Mouse (Mus musculus) embryonic facial prominence, embryonic 11.5 days (tissue): ENCODE data around the gene C330021F23Rik. TPM values are rescaled to one million over a fixed set of nuclear protein-coding genes. Genes with fewer than 3 reads are reported as not detected.

Experiments
- ATAC-seq: fragments of 200-750 bp; cut with Nextera tagmentation; replicated peaks from 2 replicates; pipeline ENCODE4 v1.8.0; 2017; ENCODE audit warnings: low read depth; ENCODE audit not compliant: insufficient number of reproducible peaks, low FRiP score, low TSS enrichment
- DNase-seq: peaks from one replicate; pipeline ENCODE4 v3.0.0-alpha.2; 2015; ENCODE audit warnings: low spot score
- H3K27ac ChIP-seq: fragments of 300-500 bp; sonication (generic); replicated peaks from 2 replicates; pipeline ENCODE4 v1.5.1; 2014; ENCODE audit warnings: mild to moderate bottlenecking, low read depth, low read length, control low read depth
- H3K27me3 ChIP-seq: fragments of 300-500 bp; sonication (generic); 2 replicates; pipeline ENCODE4 v1.6.1; 2014; ENCODE audit warnings: mild to moderate bottlenecking, low read length, moderate library complexity, mixed read lengths; ENCODE audit not compliant: control insufficient read depth, insufficient read depth
- H3K36me3 ChIP-seq: fragments of 300-500 bp; sonication (generic); replicated peaks from 2 replicates; pipeline ENCODE4 v1.6.1; 2014; ENCODE audit warnings: low read depth, mild to moderate bottlenecking, low read length, moderate library complexity, mixed read lengths; ENCODE audit not compliant: control insufficient read depth, insufficient read depth
- H3K4me1 ChIP-seq: fragments of 300-500 bp; sonication (generic); 2 replicates; pipeline ENCODE4 v1.6.1; 2014; ENCODE audit warnings: low read length, mixed read lengths; ENCODE audit not compliant: control insufficient read depth, insufficient read depth
- H3K4me2 ChIP-seq: fragments of 300-500 bp; sonication (generic); 2 replicates; pipeline ENCODE4 v1.6.1; 2014; ENCODE audit warnings: low read depth, mild to moderate bottlenecking, control low read depth, low read length, moderate library complexity
- H3K4me3 ChIP-seq: fragments of 300-500 bp; sonication (generic); 2 replicates; pipeline ENCODE4 v1.5.1; 2014; ENCODE audit warnings: low read depth, low read length, control low read depth
- H3K9ac ChIP-seq: fragments of 300-500 bp; sonication (generic); replicated peaks from 2 replicates; pipeline ENCODE4 v1.6.1; 2014; ENCODE audit warnings: mild to moderate bottlenecking, control low read depth, low read length
- H3K9me3 ChIP-seq: fragments of 300-500 bp; sonication (generic); replicated peaks from 2 replicates; pipeline ENCODE4 v1.6.1; 2016; ENCODE audit warnings: mild to moderate bottlenecking, low read length, inconsistent platforms, mixed read lengths; ENCODE audit not compliant: control insufficient read depth
- WGBS: fragments of 180-500 bp; shearing (Covaris S2); extraction: QIAGEN DNeasy Blood & Tissue Kit; methylation state at CpG from one replicate; pipeline ENCODE4 v1.1.7; 2014; 5-methylcytosine and 5-hydroxymethylcytosine counted together
- polyA plus RNA-seq: library from polyadenylated mRNA; unstranded; fragments of >200 nt; fragmentation: Nextera tagmentation; extraction: Ambion mirVana; gene quantifications from 2 replicates; pipeline ENCODE4 v1.2.1, GENCODE M21; 2014

Gene C330021F23Rik
- 2.5 and 5.4 TPM in 2 replicates for polyA plus RNA-seq

- Histone ChIP-seq H3K9me3 (no peaks in the 10 kb centered on the region), H3K27me3 (no peaks in the 10 kb centered on the region), H3K27ac (no peak within 1 kb of the TSS), H3K9ac (peak within 1 kb of the TSS; percentile 41), H3K4me1 (no peaks in the 10 kb centered on the region), H3K4me3 (peak within 1 kb of the TSS; percentile 9), H3K36me3 (no peaks in the 10 kb centered on the region), H3K4me2 (peak within 1 kb of the TSS; percentile 32)
- peak; percentile 67; the same call in 1 of the 2 replicates for ATAC-seq
- peak; percentile 60 for DNase-seq
- WGBS: 2% methylated on average over 12 of the region's 12 CpGs
Observed at GRCm38 (mm10) chr8:3567641-3568371, at the start of gene C330021F23Rik. TSS of gene C330021F23Rik (plus strand) at chr8:3567990.

GRCm38 (mm10) chr8:3522007-3522697 lies 45.6 kb upstream of the C330021F23Rik start:
- H3K27me3 ChIP-seq: no peaks in the 10 kb centered on the region
- H3K9ac ChIP-seq: no peak overlapping the region
- no peaks in the 10 kb centered on the region; the same call in 1 of the 2 replicates for H3K36me3 ChIP-seq
- H3K27ac ChIP-seq: no peak overlapping the region
- ATAC-seq (no peak), DNase-seq (no peak)
- no peak overlapping the region for H3K4me2 ChIP-seq
- H3K4me3 ChIP-seq: no peak overlapping the region
- WGBS: 88% methylated on average over 13 of the region's 13 CpGs
- no peaks in the 10 kb centered on the region for H3K4me1 ChIP-seq
- H3K9me3 ChIP-seq: no peaks in the 10 kb centered on the region

GRCm38 (mm10) chr8:3530816-3531215 lies 37.0 kb upstream of the C330021F23Rik start:
- 88% methylated on average over 5 of the region's 5 CpGs for WGBS
- H3K9ac ChIP-seq: no peak overlapping the region
- ATAC-seq: no peak

GRCm38 (mm10) chr8:3531936-3532335 lies 35.9 kb upstream of the C330021F23Rik start:
- no peak for DNase-seq
- Histone ChIP-seq H3K36me3 (peaks cover 2% of the 10 kb centered on the region; the same call in 1 of the 2 replicates), H3K9me3 (no peaks in the 10 kb centered on the region), H3K4me1 (no peaks in the 10 kb centered on the region), H3K27ac (no peak overlapping the region), H3K9ac (no peak overlapping the region), H3K4me2 (no peak overlapping the region), H3K4me3 (no peak overlapping the region), H3K27me3 (no peaks in the 10 kb centered on the region)
- WGBS: 95% methylated on average over 18 of the region's 18 CpGs
- no peak for ATAC-seq

More at GRCm38 (mm10) chr8:3530816-3531215, 37.0 kb upstream of the C330021F23Rik start:
- Histone ChIP-seq H3K9me3 (no peaks in the 10 kb centered on the region), H3K36me3 (peaks cover 2% of the 10 kb centered on the region; the same call in 1 of the 2 replicates), H3K4me3 (no peak overlapping the region), H3K4me2 (no peak overlapping the region), H3K27ac (no peak overlapping the region), H3K4me1 (no peaks in the 10 kb centered on the region), H3K27me3 (no peaks in the 10 kb centered on the region)
- DNase-seq: no peak

GRCm38 (mm10) chr8:3536053-3536841 lies 31.5 kb upstream of the C330021F23Rik start:
- no peak overlapping the region for H3K27ac ChIP-seq
- WGBS: 60% methylated on average over 15 of the region's 15 CpGs
- H3K4me2 ChIP-seq: no peak overlapping the region
- H3K4me3 ChIP-seq: no peak overlapping the region
- H3K27me3 ChIP-seq: no peaks in the 10 kb centered on the region
- no peaks in the 10 kb centered on the region for H3K4me1 ChIP-seq
- H3K9me3 ChIP-seq: no peaks in the 10 kb centered on the region
- DNase-seq (no peak), ATAC-seq (no peak)
- H3K36me3 ChIP-seq: peaks cover 2% of the 10 kb centered on the region; the same call in 1 of the 2 replicates
- H3K9ac ChIP-seq: no peak overlapping the region

- H3K9me3 ChIP-seq: no peaks in the 10 kb centered on the region
- ATAC-seq (no peak), DNase-seq (no peak)
- H3K27me3 ChIP-seq: no peaks in the 10 kb centered on the region
- no peak overlapping the region for H3K4me3 ChIP-seq
- 93% methylated on average over 9 of the region's 9 CpGs for WGBS
- no peak overlapping the region; the same call in 1 of the 2 replicates for H3K9ac ChIP-seq
- H3K36me3 ChIP-seq: peaks cover 1% of the 10 kb centered on the region; the same call in 1 of the 2 replicates
- H3K4me2 ChIP-seq: no peak overlapping the region
- no peaks in the 10 kb centered on the region for H3K4me1 ChIP-seq
- no peak overlapping the region for H3K27ac ChIP-seq
Observed at GRCm38 (mm10) chr8:3536940-3537339, 30.9 kb upstream of the C330021F23Rik start.

- H3K4me2 ChIP-seq: no peak overlapping the region
- H3K4me1 ChIP-seq: no peaks in the 10 kb centered on the region
- no peaks in the 10 kb centered on the region for H3K9me3 ChIP-seq
- H3K4me3 ChIP-seq: no peak overlapping the region
- H3K9ac ChIP-seq: no peak overlapping the region
- WGBS: 94% methylated on average over 26 of the region's 26 CpGs
- H3K27me3 ChIP-seq: no peaks in the 10 kb centered on the region
- ATAC-seq (no peak), DNase-seq (no peak)
- H3K27ac ChIP-seq: no peak overlapping the region
- H3K36me3 ChIP-seq: no peaks in the 10 kb centered on the region; the same call in 1 of the 2 replicates
Observed at GRCm38 (mm10) chr8:3537666-3538065, 30.1 kb upstream of the C330021F23Rik start.
